Mouse (Mus musculus) cerebellum, postnatal 25 days (tissue): ENCODE measurements at regions not wholly inside any gene's neighbourhood (a gene's known extent, or its start where the extent isn't known, plus 50 kb on each side); places are given as distances from the start of the nearest gene placed in this dataset.
A peak's percentile ranks its signal among the peaks of the same experiment; 100 is the strongest.
"Not testable (repeated sequence)": the region's sequence is repeated elsewhere in the genome, so short reads cannot be mapped to it uniquely, and the experiment has no call there.

Source experiments
- DNase-seq, 2 experiments: peaks; one replicate each; pipeline ENCODE4 v3.0.0; 2021; ENCODE audit warnings: mixed read lengths in 2 of 2

- no peak for DNase-seq
These were observed 213.1 kb upstream of the Crbn start for GRCm38 (mm10) chr6:107012938-107013511.

- peak in 1 of 2 experiments; percentile 13 for DNase-seq
These were observed 219.2 kb upstream of the Crbn start for GRCm38 (mm10) chr6:107019126-107019525.

GRCm38 (mm10) chr6:107045177-107045576 lies 245.3 kb upstream of the Crbn start:
- DNase-seq: no peak

GRCm38 (mm10) chr6:107051604-107052003 lies 251.7 kb upstream of the Crbn start:
- DNase-seq: peak; percentile 26 to 61

- no peak for DNase-seq
These were observed 252.3 kb upstream of the Crbn start for GRCm38 (mm10) chr6:107052180-107052579.

- no peak for DNase-seq
These were observed 259.3 kb upstream of the Crbn start for GRCm38 (mm10) chr6:107059001-107059765.

GRCm38 (mm10) chr6:107062886-107063565 lies 263.1 kb upstream of the Crbn start:
- DNase-seq: peak; percentile 79 to 81

GRCm38 (mm10) chr6:107070441-107070840 lies 270.6 kb upstream of the Crbn start:
- DNase-seq: peak; percentile 27 to 34

GRCm38 (mm10) chr6:107092600-107092999 lies 292.7 kb upstream of the Crbn start:
- DNase-seq: no peak

GRCm38 (mm10) chr6:107128716-107129115 lies 328.8 kb upstream of the Crbn start:
- no peak for DNase-seq

- DNase-seq: no peak
These were observed 361.7 kb upstream of the Lrrn1 start for GRCm38 (mm10) chr6:107167736-107168491.

GRCm38 (mm10) chr6:107218309-107218708 lies 311.3 kb upstream of the Lrrn1 start:
- DNase-seq: no peak

GRCm38 (mm10) chr6:107218721-107219120 lies 310.8 kb upstream of the Lrrn1 start:
- no peak for DNase-seq

GRCm38 (mm10) chr6:107222602-107223001 lies 307.0 kb upstream of the Lrrn1 start:
- no peak for DNase-seq

GRCm38 (mm10) chr6:107229843-107230242 lies 299.7 kb upstream of the Lrrn1 start:
- DNase-seq: not testable (repeated sequence)

GRCm38 (mm10) chr6:107237692-107238091 lies 291.9 kb upstream of the Lrrn1 start:
- DNase-seq: no peak

- DNase-seq: no peak
These were observed 285.6 kb upstream of the Lrrn1 start for GRCm38 (mm10) chr6:107243981-107244380.

GRCm38 (mm10) chr6:107280348-107280747 lies 249.2 kb upstream of the Lrrn1 start:
- no peak for DNase-seq

- peak; percentile 43 to 50 for DNase-seq
These were observed 238.7 kb upstream of the Lrrn1 start for GRCm38 (mm10) chr6:107290850-107291249.

- no peak for DNase-seq
These were observed 225.7 kb upstream of the Lrrn1 start for GRCm38 (mm10) chr6:107303676-107304369.

- DNase-seq: no peak
These were observed 210.0 kb upstream of the Lrrn1 start for GRCm38 (mm10) chr6:107319565-107319964.

- DNase-seq: no peak
These were observed 179.1 kb upstream of the Lrrn1 start for GRCm38 (mm10) chr6:107350503-107350902.
